Mouse (Mus musculus) myocyte (in vitro differentiated cells): ENCODE results near the gene Lrrc74b.

Experiments
- CEBPB ChIP-seq: IDR thresholded peaks from 2 replicates; pipeline ENCODE4 v1.6.1; 2011; ENCODE audit warnings: mild to moderate bottlenecking, moderate library complexity; ENCODE audit not compliant: poor library complexity, insufficient read depth, severe bottlenecking
- E2F4 ChIP-seq: IDR thresholded peaks from one replicate; pipeline ENCODE4 v1.6.1; 2011; ENCODE audit warnings: mild to moderate bottlenecking, control low read depth, moderate library complexity; ENCODE audit not compliant: insufficient read depth
- MAX ChIP-seq: IDR thresholded peaks from one replicate; pipeline ENCODE4 v1.6.1; 2011; ENCODE audit warnings: low read depth, mild to moderate bottlenecking, control low read depth
- MYOD1 ChIP-seq, 3 experiments: IDR thresholded peaks; one replicate each; pipeline ENCODE4 v1.6.1; 2011; ENCODE audit warnings: control low read depth in 2 of 3, low read depth in 2 of 3, mild to moderate bottlenecking in 2 of 3, moderate library complexity in 1 of 3; ENCODE audit not compliant: insufficient read length in 2 of 3, control insufficient read depth in 1 of 3
- MYOG ChIP-seq, 3 experiments: IDR thresholded peaks; one replicate each; pipeline ENCODE4 v1.6.1; 2011; ENCODE audit warnings: control low read depth in 2 of 3, low read depth in 2 of 3, mild to moderate bottlenecking in 2 of 3; ENCODE audit not compliant: insufficient read length in 2 of 3, control insufficient read depth in 1 of 3, insufficient read depth in 1 of 3
- POLR2A ChIP-seq: IDR thresholded peaks from one replicate; pipeline ENCODE4 v1.6.1; 2011; ENCODE audit warnings: low read depth, mild to moderate bottlenecking, control low read depth, moderate library complexity; ENCODE audit not compliant: insufficient read length
- POLR2AphosphoS2 ChIP-seq: IDR thresholded peaks from one replicate; pipeline ENCODE4 v1.6.1; 2011; ENCODE audit warnings: low read depth, control low read depth; ENCODE audit not compliant: insufficient read length
- TCF12 ChIP-seq: IDR thresholded peaks from one replicate; pipeline ENCODE4 v1.6.1; 2011; ENCODE audit warnings: mild to moderate bottlenecking, control low read depth; ENCODE audit not compliant: poor library complexity, insufficient read depth, severe bottlenecking
- TCF3 ChIP-seq: IDR thresholded peaks from one replicate; pipeline ENCODE4 v1.6.1; 2011; ENCODE audit warnings: low read depth, control low read depth; ENCODE audit not compliant: insufficient read length
- USF1 ChIP-seq: IDR thresholded peaks from one replicate; pipeline ENCODE4 v1.6.1; 2011; ENCODE audit warnings: low read depth, mild to moderate bottlenecking, control low read depth, moderate library complexity

DNA sequence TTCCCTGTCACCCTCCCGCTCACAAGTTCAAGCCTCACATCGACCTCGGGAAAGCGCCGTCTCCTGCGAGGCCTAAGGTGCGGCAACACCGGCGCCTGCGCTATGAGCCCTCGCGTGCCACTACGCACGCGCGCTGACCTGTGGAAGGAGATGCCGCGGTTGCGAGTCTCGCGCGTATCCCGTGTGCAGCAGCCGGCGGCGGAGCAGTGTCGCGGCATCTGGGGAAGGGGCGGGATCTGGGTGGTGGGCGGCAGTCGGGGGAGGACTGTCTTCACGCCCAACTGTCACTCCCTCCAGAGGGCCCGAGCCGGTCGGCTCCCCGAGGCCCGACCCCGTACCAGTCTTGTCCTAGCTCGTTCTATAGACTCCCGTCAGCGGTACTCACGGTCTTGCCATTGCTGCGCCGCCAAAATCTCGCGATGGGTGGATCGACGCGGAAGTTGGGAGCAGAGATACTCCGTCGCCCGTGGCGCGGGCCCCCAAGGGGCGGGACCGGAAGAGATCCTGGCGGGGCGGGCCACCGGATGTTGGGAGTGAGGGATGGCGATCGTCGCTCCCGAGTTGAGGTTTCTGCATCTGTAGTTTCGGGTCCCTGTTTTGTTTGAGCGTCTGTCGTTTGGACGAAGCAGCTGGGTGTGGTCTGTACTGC lies 30.3 kb downstream of the Lrrc74b start, which contains the start of gene Thap7:
- no peak for TF ChIP-seq MYOG (IDR thresholded peaks at IDR 0.05; ENCODE audit: control insufficient read depth in 1 of 3, insufficient read depth in 1 of 3, insufficient read length in 2 of 3, low read depth in 2 of 3)
- TF ChIP-seq USF1, result no peak
- TF ChIP-seq POLR2A, result peak; percentile 85
- TF ChIP-seq E2F4, result no peak
- no peak for TF ChIP-seq TCF12
- no peak for TF ChIP-seq CEBPB
- no peak for TF ChIP-seq MAX
- TF ChIP-seq TCF3, result no peak
- peak in 1 of 3 experiments; percentile 37 for TF ChIP-seq MYOD1 (IDR thresholded peaks at IDR 0.05; ENCODE audit: control insufficient read depth in 1 of 3, insufficient read length in 2 of 3, low read depth in 2 of 3)
- peak; percentile 80 for TF ChIP-seq POLR2AphosphoS2
